Mouse (Mus musculus) kidney, embryonic 16.5 days (tissue): ENCODE data around the gene Zfp958. TPM values are rescaled to one million over a fixed set of nuclear protein-coding genes. Genes with fewer than 3 reads are reported as not detected.

Experiments
- polyA plus RNA-seq: library from polyadenylated mRNA; unstranded; fragments of >200 nt; fragmentation: Nextera tagmentation; extraction: Ambion mirVana; gene quantifications from 2 replicates; pipeline ENCODE4 v1.2.1, GENCODE M21; 2015

The Zfp958 gene
- polyA plus RNA-seq, 1 experiment from 2014 or later: 15.1 TPM

Other genes starting within 250 kb of the Zfp958 start
- 17.8 and 21.6 TPM in 2 replicates for gene Cers4, start 120.1 kb upstream of the Zfp958 start, polyA plus RNA-seq
- gene Shcbp1, start 166.4 kb downstream of the Zfp958 start, polyA plus RNA-seq: 73.2 and 73.9 TPM in 2 replicates